Mouse (Mus musculus) spleen, adult 18-20 months (tissue): ENCODE measurements around the gene Avpi1.

ENCODE experiments used
- DNase-seq, 2 experiments: peaks; one replicate each; pipeline ENCODE4 v3.0.0; 2022; ENCODE audit warnings: mixed read lengths in 2 of 2

Avpi1 gene

GRCm38 (mm10) chr19:42144541-42145167, 15.8 kb upstream of the Avpi1 start:
- DNase-seq, result peak; percentile 45 to 81

- DNase-seq, result no peak
Observed at GRCm38 (mm10) chr19:42144067-42144466, 15.2 kb upstream of the Avpi1 start.

GRCm38 (mm10) chr19:42142757-42143156, 13.9 kb upstream of the Avpi1 start:
- no peak for DNase-seq

- DNase-seq, result no peak
Observed at GRCm38 (mm10) chr19:42141998-42142397, 13.1 kb upstream of the Avpi1 start.

GRCm38 (mm10) chr19:42139724-42140517, 11.1 kb upstream of the Avpi1 start:
- no peak for DNase-seq

- DNase-seq, result no peak
Observed at GRCm38 (mm10) chr19:42138517-42139285, 9.8 kb upstream of the Avpi1 start.

GRCm38 (mm10) chr19:42137167-42137672, 8.4 kb upstream of the Avpi1 start:
- DNase-seq, result no peak

GRCm38 (mm10) chr19:42136126-42136525, 7.3 kb upstream of the Avpi1 start:
- no peak for DNase-seq

GRCm38 (mm10) chr19:42135070-42135469, 6.2 kb upstream of the Avpi1 start:
- no peak for DNase-seq

GRCm38 (mm10) chr19:42131101-42131500, 2.2 kb upstream of the Avpi1 start:
- DNase-seq, result no peak

GRCm38 (mm10) chr19:42130294-42130606, 1.4 kb upstream of the Avpi1 start:
- DNase-seq, result no peak

GRCm38 (mm10) chr19:42129509-42130293, 842 bp upstream of the Avpi1 start:
- no peak for DNase-seq

- no peak for DNase-seq
Observed at GRCm38 (mm10) chr19:42128052-42128740, 663 bp downstream of the Avpi1 start.

- DNase-seq, result no peak
Observed at GRCm38 (mm10) chr19:42127024-42127423, 1.8 kb downstream of the Avpi1 start.

- no peak for DNase-seq
Observed at GRCm38 (mm10) chr19:42126219-42126605, 2.6 kb downstream of the Avpi1 start.

- no peak for DNase-seq
Observed at GRCm38 (mm10) chr19:42125501-42126218, 3.2 kb downstream of the Avpi1 start.

- no peak for DNase-seq
Observed at GRCm38 (mm10) chr19:42124684-42125083, 4.2 kb downstream of the Avpi1 start.

- no peak for DNase-seq
Observed at GRCm38 (mm10) chr19:42120451-42120850, 8.4 kb downstream of the Avpi1 start.

- no peak for DNase-seq
Observed at GRCm38 (mm10) chr19:42118596-42118995, 10.3 kb downstream of the Avpi1 start.

GRCm38 (mm10) chr19:42118142-42118541, 10.7 kb downstream of the Avpi1 start:
- DNase-seq, result no peak

- DNase-seq, result no peak
Observed at GRCm38 (mm10) chr19:42115783-42116335, 13.0 kb downstream of the Avpi1 start.
